Mouse (Mus musculus) forebrain, embryonic 13.5 days (tissue): Measurements from ENCODE around the gene Pacsin3. TPM values are rescaled to one million over a fixed set of nuclear protein-coding genes. Genes with fewer than 3 reads are reported as not detected.
A peak's percentile ranks its signal among the peaks of the same experiment; 100 is the strongest.

ENCODE experiments used
- ATAC-seq: fragments of 200-750 bp; cut with Nextera tagmentation; 2 replicates; pipeline ENCODE4 v1.8.0; 2017
- H3K27ac ChIP-seq: fragments of 300-500 bp; sonication (generic); 2 replicates; pipeline ENCODE4 v1.5.1; 2015; ENCODE audit warnings: inconsistent platforms, mild to moderate bottlenecking, moderate library complexity
- H3K27me3 ChIP-seq: fragments of 300-500 bp; sonication (generic); 2 replicates; pipeline ENCODE4 v1.6.1; 2015; ENCODE audit warnings: mild to moderate bottlenecking, inconsistent platforms
- H3K36me3 ChIP-seq: fragments of 300-500 bp; sonication (generic); 2 replicates; pipeline ENCODE4 v1.6.1; 2015; ENCODE audit warnings: mild to moderate bottlenecking, inconsistent platforms; ENCODE audit not compliant: poor library complexity, severe bottlenecking
- H3K4me1 ChIP-seq: fragments of 300-500 bp; sonication (generic); 2 replicates; pipeline ENCODE4 v1.6.1; 2015; ENCODE audit warnings: inconsistent platforms
- H3K4me2 ChIP-seq: fragments of 300-500 bp; sonication (generic); 2 replicates; pipeline ENCODE4 v1.6.1; 2015; ENCODE audit warnings: inconsistent platforms, mild to moderate bottlenecking, moderate library complexity
- H3K4me3 ChIP-seq: fragments of 300-500 bp; sonication (generic); 2 replicates; pipeline ENCODE4 v1.5.1; 2015; ENCODE audit warnings: mild to moderate bottlenecking, inconsistent platforms
- H3K9ac ChIP-seq: fragments of 300-500 bp; sonication (generic); 2 replicates; pipeline ENCODE4 v1.6.1; 2015; ENCODE audit warnings: mild to moderate bottlenecking, inconsistent platforms
- H3K9me3 ChIP-seq: fragments of 300-500 bp; sonication (generic); replicated peaks from 2 replicates; pipeline ENCODE4 v1.6.1; 2016; ENCODE audit warnings: inconsistent platforms
- WGBS: fragments of 180-500 bp; shearing (Covaris S2); methylation state at CpG from one replicate; pipeline ENCODE4 v1.1.7; 2015; 5-methylcytosine and 5-hydroxymethylcytosine counted together
- polyA plus RNA-seq: library from polyadenylated mRNA; unstranded; fragments of >200 nt; fragmentation: Nextera tagmentation; extraction: Ambion mirVana; gene quantifications from 2 replicates; pipeline ENCODE4 v1.2.1, GENCODE M21; 2015

The Pacsin3 gene
- polyA plus RNA-seq, 1 experiment from 2014 or later = 23.4 TPM

GRCm38 (mm10) chr2:91263692-91264660 lies 8.2 kb downstream of the Pacsin3 start:
- H3K9ac ChIP-seq = peak overlapping the region; percentile 91; the same call in 1 of the 2 replicates
- peaks cover 49% of the 10 kb centered on the region for H3K36me3 ChIP-seq
- H3K27me3 ChIP-seq = no peaks in the 10 kb centered on the region
- peak overlapping the region; percentile 77 for H3K27ac ChIP-seq
- peak overlapping the region; percentile 88 for H3K4me3 ChIP-seq
- peaks cover 20% of the 10 kb centered on the region for H3K4me1 ChIP-seq
- 88% methylated on average over 17 of the region's 17 CpGs for WGBS
- ATAC-seq = no peak
- peak overlapping the region; percentile 87 for H3K4me2 ChIP-seq
- H3K9me3 ChIP-seq = no peaks in the 10 kb centered on the region

GRCm38 (mm10) chr2:91264711-91265681 lies 9.2 kb downstream of the Pacsin3 start, which contains the start of gene Arfgap2:
Arfgap2 (plus strand) TSS chr2:91264974.
- ATAC-seq = peak; percentile 99
- peaks cover 59% of the 10 kb centered on the region for H3K36me3 ChIP-seq
- peak within 1 kb of the TSS; percentile 88 for H3K4me3 ChIP-seq
- H3K9me3 ChIP-seq = no peaks in the 10 kb centered on the region
- H3K4me2 ChIP-seq = peak within 1 kb of the TSS; percentile 87
- H3K27ac ChIP-seq = peak within 1 kb of the TSS; percentile 77
- peaks cover 20% of the 10 kb centered on the region for H3K4me1 ChIP-seq
- under 1% methylated on average over 72 of the region's 72 CpGs for WGBS
- peak within 1 kb of the TSS; percentile 91 for H3K9ac ChIP-seq
- H3K27me3 ChIP-seq = no peaks in the 10 kb centered on the region

- 92% methylated on average over 3 of the region's 3 CpGs for WGBS
- Histone ChIP-seq H3K27me3 (no peaks in the 10 kb centered on the region), H3K4me2 (no peak overlapping the region), H3K27ac (no peak overlapping the region), H3K9me3 (no peaks in the 10 kb centered on the region), H3K9ac (no peak overlapping the region), H3K36me3 (peaks cover 71% of the 10 kb centered on the region), H3K4me1 (peaks cover 20% of the 10 kb centered on the region), H3K4me3 (no peak overlapping the region)
- ATAC-seq = no peak
These were observed 12.3 kb downstream of the Pacsin3 start for GRCm38 (mm10) chr2:91268042-91268441.

- 77% methylated on average over 2 of the region's 2 CpGs for WGBS
- Histone ChIP-seq H3K4me1 (peaks cover 20% of the 10 kb centered on the region), H3K36me3 (peaks cover 71% of the 10 kb centered on the region), H3K27ac (no peak overlapping the region), H3K27me3 (no peaks in the 10 kb centered on the region), H3K9ac (no peak overlapping the region), H3K4me3 (no peak overlapping the region), H3K4me2 (no peak overlapping the region), H3K9me3 (no peaks in the 10 kb centered on the region)
- no peak for ATAC-seq
These were observed 13.0 kb downstream of the Pacsin3 start for GRCm38 (mm10) chr2:91268706-91269105.

GRCm38 (mm10) chr2:91269687-91270133 lies 14.0 kb downstream of the Pacsin3 start:
- H3K27me3 ChIP-seq = no peaks in the 10 kb centered on the region
- H3K9me3 ChIP-seq = no peaks in the 10 kb centered on the region
- 95% methylated on average over 8 of the region's 8 CpGs for WGBS
- no peak overlapping the region for H3K27ac ChIP-seq
- H3K4me3 ChIP-seq = no peak overlapping the region
- H3K4me1 ChIP-seq = peaks cover 14% of the 10 kb centered on the region
- no peak overlapping the region for H3K9ac ChIP-seq
- no peak overlapping the region for H3K4me2 ChIP-seq
- H3K36me3 ChIP-seq = peaks cover 81% of the 10 kb centered on the region
- no peak for ATAC-seq

GRCm38 (mm10) chr2:91278749-91279371 lies 23.1 kb downstream of the Pacsin3 start:
- Histone ChIP-seq H3K27ac (no peak overlapping the region), H3K4me1 (0 out of 2 replicates have a peak, but pooled peaks cover under 1% of the 10 kb centered on the region), H3K27me3 (no peaks in the 10 kb centered on the region), H3K36me3 (peaks cover 55% of the 10 kb centered on the region), H3K4me3 (no peak overlapping the region), H3K4me2 (no peak overlapping the region), H3K9me3 (no peaks in the 10 kb centered on the region), H3K9ac (no peak overlapping the region)
- WGBS = 35% methylated on average over 10 of the region's 10 CpGs
- peak; percentile 69 for ATAC-seq

GRCm38 (mm10) chr2:91279372-91279755 lies 23.6 kb downstream of the Pacsin3 start:
- peak; percentile 22; the same call in 1 of the 2 replicates for ATAC-seq
- 85% methylated on average over 2 of the region's 2 CpGs for WGBS
- H3K36me3 ChIP-seq = peaks cover 50% of the 10 kb centered on the region
- H3K9ac ChIP-seq = no peak overlapping the region
- H3K4me2 ChIP-seq = no peak overlapping the region
- H3K27ac ChIP-seq = no peak overlapping the region; the same call in 1 of the 2 replicates
- H3K27me3 ChIP-seq = no peaks in the 10 kb centered on the region
- H3K9me3 ChIP-seq = no peaks in the 10 kb centered on the region
- no peak overlapping the region for H3K4me3 ChIP-seq
- H3K4me1 ChIP-seq = 0 out of 2 replicates have a peak, but pooled peaks cover 5% of the 10 kb centered on the region

GRCm38 (mm10) chr2:91281366-91281765 lies 25.6 kb downstream of the Pacsin3 start:
- H3K4me3 ChIP-seq = no peak overlapping the region
- 58% methylated on average over 5 of the region's 5 CpGs for WGBS
- H3K9me3 ChIP-seq = no peaks in the 10 kb centered on the region
- H3K4me2 ChIP-seq = no peak overlapping the region
- peaks cover 16% of the 10 kb centered on the region; the same call in 1 of the 2 replicates for H3K4me1 ChIP-seq
- H3K27ac ChIP-seq = no peak overlapping the region
- H3K36me3 ChIP-seq = peaks cover 30% of the 10 kb centered on the region
- no peak overlapping the region for H3K9ac ChIP-seq
- peak; percentile 16; the same call in 1 of the 2 replicates for ATAC-seq
- no peaks in the 10 kb centered on the region for H3K27me3 ChIP-seq

- ATAC-seq = no peak
- Histone ChIP-seq H3K36me3 (peaks cover 17% of the 10 kb centered on the region), H3K4me3 (no peak overlapping the region), H3K4me1 (peaks cover 16% of the 10 kb centered on the region; the same call in 1 of the 2 replicates), H3K27ac (no peak overlapping the region), H3K9ac (no peak overlapping the region), H3K27me3 (no peaks in the 10 kb centered on the region), H3K9me3 (no peaks in the 10 kb centered on the region), H3K4me2 (no peak overlapping the region)
- WGBS = 89% methylated on average over 3 of the region's 3 CpGs
These were observed 28.2 kb downstream of the Pacsin3 start for GRCm38 (mm10) chr2:91283972-91284371.

GRCm38 (mm10) chr2:91284375-91285199 lies 28.8 kb downstream of the Pacsin3 start:
- Histone ChIP-seq H3K4me1 (peaks cover 16% of the 10 kb centered on the region; the same call in 1 of the 2 replicates), H3K4me2 (no peak overlapping the region), H3K36me3 (peaks cover 17% of the 10 kb centered on the region), H3K9ac (peak overlapping the region; percentile 40; the same call in 1 of the 2 replicates), H3K27me3 (no peaks in the 10 kb centered on the region), H3K27ac (peak overlapping the region; percentile 41; the same call in 1 of the 2 replicates), H3K9me3 (no peaks in the 10 kb centered on the region), H3K4me3 (no peak overlapping the region)
- 55% methylated on average over 13 of the region's 13 CpGs for WGBS
- ATAC-seq = peak; percentile 39; the same call in 1 of the 2 replicates
